Mouse (Mus musculus) heart, postnatal 0 days (tissue): Measurements from ENCODE around the gene Ss18l1.

ENCODE experiments used
- CTCF ChIP-seq: IDR thresholded peaks from 2 replicates; pipeline ENCODE4 v1.5.1; 2016; ENCODE audit warnings: antibody characterized with exemption, control low read depth, low read depth
- EP300 ChIP-seq: IDR thresholded peaks from 2 replicates; pipeline ENCODE4 v1.6.1; 2016; ENCODE audit warnings: antibody characterized with exemption, low read depth

GRCm38 (mm10) chr2:180103151-180103977 is 61.1 kb downstream of the Ss18l1 start:
- TF ChIP-seq CTCF (no peak), EP300 (no peak)
